Mouse (Mus musculus) kidney, postnatal 0 days (tissue): ENCODE data around the gene Vegfb. TPM values are rescaled to one million over a fixed set of nuclear protein-coding genes. Genes with fewer than 3 reads are reported as not detected.

ENCODE experiments used
- ATAC-seq: fragments of 200-750 bp; cut with Nextera tagmentation; replicated peaks from 2 replicates; pipeline ENCODE4 v1.8.0; 2017; ENCODE audit warnings: low read depth, moderate number of reproducible peaks, moderate TSS enrichment, moderate library complexity; ENCODE audit not compliant: low FRiP score
- DNase-seq: peaks from one replicate; pipeline ENCODE4 v3.0.0-alpha.2; 2016; ENCODE audit warnings: low spot score
- H3K27ac ChIP-seq: fragments of 300-500 bp; sonication (generic); 2 replicates; pipeline ENCODE4 v1.5.1; 2014; ENCODE audit warnings: mild to moderate bottlenecking
- H3K27me3 ChIP-seq: fragments of 300-500 bp; sonication (generic); 2 replicates; pipeline ENCODE4 v1.6.1; 2014; ENCODE audit warnings: low read length, mixed read lengths; ENCODE audit not compliant: insufficient read depth
- H3K36me3 ChIP-seq: fragments of 300-500 bp; sonication (generic); 2 replicates; pipeline ENCODE4 v1.6.1; 2014; ENCODE audit warnings: low read length, mixed read lengths; ENCODE audit not compliant: insufficient read depth
- H3K4me1 ChIP-seq: fragments of 300-500 bp; sonication (generic); replicated peaks from 2 replicates; pipeline ENCODE4 v1.6.1; 2014; ENCODE audit warnings: antibody characterized with exemption, low read length, mixed read lengths; ENCODE audit not compliant: insufficient read depth
- H3K4me2 ChIP-seq: fragments of 300-500 bp; sonication (generic); 2 replicates; pipeline ENCODE4 v1.6.1; 2014; ENCODE audit warnings: mild to moderate bottlenecking, low read length, moderate library complexity, mixed read lengths
- H3K4me3 ChIP-seq: fragments of 300-500 bp; sonication (generic); replicated peaks from 2 replicates; pipeline ENCODE4 v1.5.1; 2014; ENCODE audit warnings: low read depth, low read length
- H3K9ac ChIP-seq: fragments of 300-500 bp; sonication (generic); 2 replicates; pipeline ENCODE4 v1.6.1; 2014; ENCODE audit warnings: low read depth, low read length
- H3K9me3 ChIP-seq: fragments of 300-500 bp; sonication (generic); replicated peaks from 2 replicates; pipeline ENCODE4 v1.6.1; 2016; ENCODE audit warnings: low read length, inconsistent platforms, mixed read lengths
- CTCF ChIP-seq: IDR thresholded peaks from 2 replicates; pipeline ENCODE4 v1.5.1; 2016; ENCODE audit warnings: antibody characterized with exemption, low read depth, mild to moderate bottlenecking, moderate library complexity
- WGBS: fragments of 180-500 bp; shearing (Covaris S2); extraction: QIAGEN DNeasy Blood & Tissue Kit; methylation state at CpG from one replicate; pipeline ENCODE4 v1.1.7; 2014; 5-methylcytosine and 5-hydroxymethylcytosine counted together
- polyA plus RNA-seq: library from polyadenylated mRNA; unstranded; fragments of >200 nt; fragmentation: Nextera tagmentation; extraction: Ambion mirVana; gene quantifications from 2 replicates; pipeline ENCODE4 v1.2.1, GENCODE M21; 2015

Vegfb gene
- polyA plus RNA-seq, 1 experiment from 2014 or later, result 56.6 TPM

DNA sequence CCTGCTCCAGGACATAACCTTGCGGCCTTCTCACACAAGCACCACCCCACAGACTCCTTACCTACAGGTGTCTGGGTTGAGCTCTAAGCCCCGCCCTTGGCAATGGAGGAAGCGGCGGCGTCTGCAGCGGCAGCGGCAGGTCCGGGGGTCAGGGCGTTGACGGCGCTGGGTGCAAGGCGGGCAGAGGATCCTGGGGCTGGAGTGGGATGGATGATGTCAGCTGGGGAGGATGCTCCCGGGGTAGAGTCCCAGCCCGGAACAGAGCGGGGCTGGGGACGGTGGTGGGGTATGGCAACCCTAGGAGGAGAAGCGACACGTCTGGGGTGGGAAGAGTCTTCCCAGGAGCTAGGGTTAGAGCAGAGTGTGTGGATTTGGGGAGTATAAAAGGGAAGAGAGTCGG, 2.2 kb downstream of the Vegfb start:
- ATAC-seq, result no peak
- DNase-seq, result no peak
- no peaks in the 10 kb centered on the region for H3K9me3 ChIP-seq
- H3K4me1 ChIP-seq, result peaks cover 12% of the 10 kb centered on the region
- H3K9ac ChIP-seq, result no peak overlapping the region
- H3K4me2 ChIP-seq, result no peak overlapping the region
- no peak overlapping the region for H3K4me3 ChIP-seq
- 90% methylated on average over 19 of the region's 19 CpGs for WGBS
- no peak for TF ChIP-seq CTCF
- H3K36me3 ChIP-seq, result peaks cover 18% of the 10 kb centered on the region; the same call in 1 of the 2 replicates
- no peaks in the 10 kb centered on the region for H3K27me3 ChIP-seq
- H3K27ac ChIP-seq, result no peak overlapping the region

DNA sequence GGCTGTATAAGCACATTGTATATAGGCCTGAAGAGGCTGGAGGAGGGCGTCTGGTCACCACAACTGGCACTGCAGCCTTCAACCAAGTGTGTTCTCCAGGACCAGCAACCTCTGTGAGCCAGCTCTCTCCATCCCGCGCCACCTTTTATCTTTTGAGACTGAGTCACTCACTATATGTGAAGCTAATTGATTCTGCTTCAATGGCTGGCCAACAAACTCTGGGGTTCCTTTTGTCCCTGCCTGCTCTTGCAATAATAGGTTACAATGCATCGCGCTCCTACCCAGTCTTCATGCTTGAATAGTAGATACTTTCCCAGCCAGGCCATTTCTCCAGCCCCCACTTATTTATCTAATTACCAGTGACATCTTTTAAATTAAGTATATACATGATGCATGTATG, 3.8 kb downstream of the Vegfb start:
- ATAC-seq (no peak), DNase-seq (no peak)
- no peak overlapping the region for H3K4me3 ChIP-seq
- H3K27ac ChIP-seq, result no peak overlapping the region
- no peaks in the 10 kb centered on the region for H3K27me3 ChIP-seq
- TF ChIP-seq CTCF, result no peak
- peaks cover 18% of the 10 kb centered on the region for H3K4me1 ChIP-seq
- no peak overlapping the region for H3K9ac ChIP-seq
- 93% methylated on average over 5 of the region's 5 CpGs for WGBS
- H3K4me2 ChIP-seq, result no peak overlapping the region
- no peaks in the 10 kb centered on the region for H3K9me3 ChIP-seq
- peaks cover 18% of the 10 kb centered on the region; the same call in 1 of the 2 replicates for H3K36me3 ChIP-seq

DNA sequence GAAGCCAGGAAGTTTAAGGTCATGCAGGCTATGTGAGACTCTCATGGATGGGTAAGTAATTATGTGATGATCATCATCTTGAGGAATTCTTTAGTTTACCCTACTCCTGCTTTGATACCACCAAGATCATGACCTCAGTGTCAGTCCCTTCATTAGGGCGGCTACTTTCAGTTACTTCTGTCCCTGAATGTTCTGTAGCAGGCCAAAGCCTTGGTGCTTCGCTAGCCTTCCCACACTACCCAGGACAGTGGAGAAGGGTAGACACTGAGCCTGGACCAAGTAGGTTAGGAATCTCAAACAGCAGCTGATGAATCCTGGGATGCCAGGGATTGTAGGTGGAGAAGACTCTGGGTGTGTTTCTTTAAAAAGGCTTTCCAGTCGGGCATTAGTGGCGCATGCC, 6.0 kb downstream of the Vegfb start:
- peak overlapping the region; percentile 67; the same call in 1 of the 2 replicates for H3K4me2 ChIP-seq
- H3K27me3 ChIP-seq, result no peaks in the 10 kb centered on the region
- no peak overlapping the region for H3K27ac ChIP-seq
- H3K4me3 ChIP-seq, result no peak overlapping the region
- H3K36me3 ChIP-seq, result peaks cover 32% of the 10 kb centered on the region; the same call in 1 of the 2 replicates
- TF ChIP-seq CTCF, result no peak
- H3K9me3 ChIP-seq, result no peaks in the 10 kb centered on the region
- H3K4me1 ChIP-seq, result peaks cover 20% of the 10 kb centered on the region
- WGBS, result 92% methylated on average over 4 of the region's 4 CpGs
- no peak overlapping the region for H3K9ac ChIP-seq
- ATAC-seq (no peak), DNase-seq (no peak)

DNA sequence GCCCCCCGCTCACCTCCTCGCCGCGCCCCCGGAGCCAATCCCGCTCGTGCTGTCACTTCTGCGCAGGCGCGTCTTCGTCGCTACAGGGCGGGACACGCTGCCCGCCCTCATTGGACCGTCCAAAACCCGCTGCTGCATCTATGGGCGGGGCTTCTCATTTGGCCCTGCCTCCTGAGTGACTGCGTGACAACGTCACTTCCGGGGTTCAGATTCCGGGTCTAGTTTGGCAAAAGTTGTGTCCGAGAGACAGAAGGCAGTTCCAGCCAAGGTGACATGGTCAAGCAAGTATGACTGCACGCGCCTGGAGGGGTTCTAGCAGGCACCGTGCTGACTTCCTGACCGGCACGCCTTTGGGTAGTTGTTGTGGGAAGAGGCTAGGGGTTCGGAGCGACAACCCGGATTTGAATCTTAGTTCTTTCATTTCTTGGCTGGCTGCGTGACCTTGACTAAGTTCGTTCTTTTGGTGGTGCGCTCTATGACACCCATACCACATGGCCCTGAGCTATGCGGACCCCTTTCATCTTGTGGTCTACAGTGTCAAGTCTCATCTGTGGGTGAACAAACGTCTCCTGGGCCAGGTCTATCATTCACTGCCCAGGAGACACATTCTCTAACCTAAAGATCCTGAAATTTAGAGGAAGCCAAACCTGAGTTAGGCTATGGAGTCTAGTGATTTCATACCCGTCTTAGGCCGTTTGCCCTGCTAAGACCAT, 6.9 kb downstream of the Vegfb start, which contains the start of gene Fkbp2:
Gene Fkbp2, minus strand, starts transcription at position 121 of the 713 bp plus-strand sequence.
- H3K27ac ChIP-seq, result peak within 1 kb of the TSS; percentile 83
- under 1% methylated on average over 38 of the region's 38 CpGs for WGBS
- H3K9me3 ChIP-seq, result no peaks in the 10 kb centered on the region
- peaks cover 32% of the 10 kb centered on the region; the same call in 1 of the 2 replicates for H3K36me3 ChIP-seq
- no peak for TF ChIP-seq CTCF
- no peaks in the 10 kb centered on the region for H3K27me3 ChIP-seq
- H3K4me3 ChIP-seq, result peak within 1 kb of the TSS; percentile 46
- peaks cover 22% of the 10 kb centered on the region for H3K4me1 ChIP-seq
- peak within 1 kb of the TSS; percentile 70 for H3K4me2 ChIP-seq
- ATAC-seq (peak; percentile 88), DNase-seq (peak; percentile 99)
- H3K9ac ChIP-seq, result peak within 1 kb of the TSS; percentile 63

DNA sequence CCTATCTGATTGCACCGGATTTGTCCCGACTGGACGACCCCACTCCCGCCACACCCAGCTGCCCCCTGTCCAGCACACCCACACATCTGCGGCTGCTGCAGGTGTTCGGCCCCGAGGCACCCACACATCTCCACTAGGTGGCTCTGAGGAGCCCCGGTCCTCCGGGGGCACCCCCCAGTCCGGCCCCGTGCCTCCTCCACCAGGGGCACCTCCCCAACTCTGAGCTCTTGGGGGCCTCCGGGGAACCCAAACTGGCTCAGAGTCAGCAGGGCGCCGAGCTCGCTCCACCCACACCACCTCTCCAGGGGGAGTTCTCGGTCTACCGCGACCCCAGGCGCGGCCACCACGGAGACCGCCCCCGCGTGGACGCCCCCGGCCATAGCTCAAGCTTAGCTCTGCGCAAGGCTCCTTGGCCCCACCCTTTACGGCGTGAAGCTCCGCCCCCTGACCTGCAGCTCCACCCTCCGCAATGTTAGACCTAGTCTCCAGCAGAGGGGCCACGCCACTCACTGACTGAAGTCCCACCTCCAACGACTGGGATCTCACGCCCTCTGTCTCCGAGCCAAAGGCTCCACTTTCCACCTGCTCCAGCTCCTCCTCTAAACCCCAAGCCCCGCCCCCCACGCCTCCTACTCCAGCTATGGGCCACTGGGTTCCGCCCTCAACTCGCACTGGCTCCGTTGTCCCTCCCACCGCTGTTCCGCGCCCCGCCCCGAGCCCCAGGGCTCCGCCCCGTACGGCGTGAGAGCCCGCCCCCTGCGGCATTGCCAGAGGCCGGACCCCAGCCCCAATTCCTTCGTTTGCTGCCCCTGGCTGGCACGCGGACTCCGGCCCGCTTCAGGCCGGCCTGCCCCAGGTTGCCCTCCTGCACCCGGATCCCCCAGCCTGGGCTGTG, 7.7 kb downstream of the Vegfb start:
- peak; percentile 90 for ATAC-seq
- WGBS, result under 1% methylated on average over 56 of the region's 59 CpGs

DNA sequence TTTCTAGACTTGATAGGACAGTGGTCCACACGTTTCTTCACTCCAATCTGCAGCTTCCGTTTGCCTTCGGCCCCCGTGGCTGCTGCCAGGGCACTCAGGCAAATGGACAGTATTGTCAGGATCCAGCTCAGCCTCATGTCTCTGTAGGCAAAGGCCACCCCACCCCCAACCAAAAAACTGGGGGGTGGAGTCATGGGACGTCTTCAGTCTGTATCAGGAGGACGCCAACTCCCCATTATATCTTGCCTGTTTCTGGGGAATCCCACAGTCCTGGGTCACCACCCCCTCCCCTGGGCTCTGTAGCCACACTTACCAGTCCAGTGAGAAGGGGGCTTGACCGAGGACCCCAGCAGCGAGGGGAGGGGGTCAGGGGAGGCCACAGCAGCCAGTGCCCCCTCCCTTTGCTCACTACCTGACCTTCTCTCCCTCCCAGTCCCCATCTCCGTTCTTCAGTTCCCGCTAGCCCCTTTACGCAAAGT, 8.4 kb downstream of the Vegfb start:
- Histone ChIP-seq H3K27ac (peak overlapping the region; percentile 75; the same call in 1 of the 2 replicates), H3K4me2 (peak overlapping the region; percentile 70), H3K9ac (peak overlapping the region; percentile 63), H3K36me3 (peaks cover 27% of the 10 kb centered on the region; the same call in 1 of the 2 replicates), H3K4me1 (peaks cover 22% of the 10 kb centered on the region), H3K27me3 (no peaks in the 10 kb centered on the region), H3K9me3 (no peaks in the 10 kb centered on the region), H3K4me3 (peak overlapping the region; percentile 46)
- no peak for TF ChIP-seq CTCF
- DNase-seq, result peak; percentile 24
- ATAC-seq, result no peak
- 6% methylated on average over 11 of the region's 11 CpGs for WGBS

More for the DNA sequence above, 7.7 kb downstream of the Vegfb start:
- Histone ChIP-seq H3K4me3 (peak overlapping the region; percentile 46), H3K9me3 (no peaks in the 10 kb centered on the region), H3K27ac (peak overlapping the region; percentile 83), H3K36me3 (peaks cover 28% of the 10 kb centered on the region; the same call in 1 of the 2 replicates), H3K4me2 (peak overlapping the region; percentile 70), H3K9ac (peak overlapping the region; percentile 63), H3K27me3 (no peaks in the 10 kb centered on the region), H3K4me1 (peaks cover 22% of the 10 kb centered on the region)
- DNase-seq, result peak; percentile 99
- peak; percentile 79 for TF ChIP-seq CTCF
